Mouse (Mus musculus) testis, adult 2 months (tissue): Measurements from ENCODE around the gene Bfsp2.

ENCODE experiments used
- CTCF ChIP-seq: fragments of 200-500 bp; IDR thresholded peaks from 2 replicates; pipeline ENCODE4 v1.5.1; 2012; ENCODE audit warnings: low read depth, mild to moderate bottlenecking, inconsistent platforms, low read length, moderate library complexity; ENCODE audit not compliant: control insufficient read depth, insufficient read depth, insufficient replicate concordance
- POLR2A ChIP-seq: fragments of 200-500 bp; IDR thresholded peaks from 2 replicates; pipeline ENCODE4 v1.6.1; 2012; ENCODE audit warnings: low read depth, mild to moderate bottlenecking, inconsistent platforms, low read length, moderate library complexity; ENCODE audit not compliant: control insufficient read depth

DNA sequence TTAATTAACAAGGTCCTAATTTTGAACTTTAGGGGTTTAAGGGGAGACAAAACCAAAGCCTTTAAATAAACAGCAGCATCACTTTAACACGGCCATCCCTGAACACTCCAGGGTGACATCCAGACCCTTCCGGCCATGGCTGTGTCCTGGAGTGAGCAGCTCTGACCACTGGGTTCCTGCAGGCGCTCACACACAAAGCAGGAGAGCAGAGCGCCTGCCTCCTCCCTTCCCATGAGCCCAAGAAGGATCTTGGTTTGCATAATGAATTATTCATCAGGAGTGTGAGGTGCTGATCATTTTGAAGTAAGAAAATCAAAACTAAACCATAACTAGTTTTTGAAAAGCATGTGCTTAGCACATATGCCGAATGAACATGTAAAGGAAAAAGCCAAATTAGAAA lies 44.4 kb upstream of the Bfsp2 start:
- TF ChIP-seq CTCF = no peak
- TF ChIP-seq POLR2A = no peak
